Mouse (Mus musculus) CD4-positive, CD25-positive, alpha-beta regulatory T cell, adult 4 months (primary cell): ENCODE results near the gene Gm20388. TPM values are rescaled to one million over a fixed set of nuclear protein-coding genes. Genes with fewer than 3 reads are reported as not detected.

ENCODE experiments used
- ATAC-seq: one replicate; pipeline ENCODE4 v1.8.0; 2017
- polyA plus RNA-seq, 2 experiments: library from polyadenylated mRNA; unstranded; fragments of 100-300 nt; shearing (Covaris generic); gene quantifications; one replicate each; pipeline ENCODE4 v1.2.1; 2017

The Gm20388 gene
- polyA plus RNA-seq, 2 experiments from 2014 or later = 10.7 to 12.8 TPM

- no peak for ATAC-seq
Measured at GRCm38 (mm10) chr8:120816371-120816770, 905.7 kb downstream of the Gm20388 start.

DNA sequence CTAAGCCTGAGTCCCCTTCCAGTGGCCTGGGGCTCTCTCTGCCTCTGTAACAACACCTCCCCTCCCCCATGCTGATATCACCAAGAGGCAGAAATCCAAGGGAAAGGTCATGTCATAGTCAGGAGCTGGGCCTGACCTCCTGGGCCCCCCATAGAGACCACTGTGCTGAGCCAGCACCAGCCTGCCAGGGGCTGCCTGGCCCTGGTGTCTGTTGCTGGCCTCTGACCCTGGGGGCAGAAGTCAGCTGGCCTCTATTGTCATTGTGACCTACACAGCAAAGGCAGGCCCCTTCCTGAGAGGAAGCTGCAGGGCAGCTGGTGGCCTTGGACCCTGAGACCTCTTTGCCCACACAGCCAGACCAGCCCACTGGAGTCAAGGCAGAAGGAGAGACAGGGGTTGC, 909.3 kb downstream of the Gm20388 start:
- ATAC-seq = no peak

DNA sequence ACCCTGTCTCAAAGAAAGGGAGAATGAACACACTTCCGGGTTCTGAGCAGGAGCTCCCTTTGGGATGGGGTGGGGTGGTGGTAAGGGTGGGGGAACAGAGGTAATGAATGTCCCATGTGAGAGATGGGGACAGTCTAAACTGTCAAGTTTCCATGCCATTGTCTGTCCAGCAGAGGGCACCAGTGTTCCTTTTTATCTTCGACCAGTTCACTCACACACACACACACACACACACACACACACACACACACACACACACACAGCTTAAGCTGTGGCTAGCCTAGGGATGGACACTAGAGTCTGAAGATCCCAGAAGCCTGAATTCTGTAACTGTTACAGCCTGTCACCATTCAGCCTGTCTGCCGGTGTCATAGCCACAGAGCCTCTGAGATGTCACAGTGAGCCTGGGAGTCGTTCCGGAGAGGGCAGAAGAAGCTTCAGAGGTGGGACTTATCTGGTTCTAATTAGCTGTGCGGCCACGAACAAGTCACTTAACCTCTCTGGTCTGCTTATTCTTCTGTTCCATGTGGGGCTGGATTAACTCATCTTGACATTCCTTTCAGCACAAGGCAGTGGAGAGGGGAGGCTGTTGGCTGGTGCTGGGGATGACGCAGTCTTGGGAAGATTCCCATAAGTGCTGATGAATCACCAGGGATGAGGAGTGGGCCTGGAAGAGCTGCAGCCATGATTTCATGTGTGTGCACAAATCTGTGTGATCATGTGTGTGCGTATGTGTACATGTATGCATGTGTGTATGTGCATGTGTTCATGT, 910.9 kb downstream of the Gm20388 start:
- peak; percentile 39 for ATAC-seq

- no peak for ATAC-seq
Measured at GRCm38 (mm10) chr8:120823331-120823730, 912.7 kb downstream of the Gm20388 start.

GRCm38 (mm10) chr8:120823887-120824286, 913.2 kb downstream of the Gm20388 start:
- ATAC-seq = no peak

DNA sequence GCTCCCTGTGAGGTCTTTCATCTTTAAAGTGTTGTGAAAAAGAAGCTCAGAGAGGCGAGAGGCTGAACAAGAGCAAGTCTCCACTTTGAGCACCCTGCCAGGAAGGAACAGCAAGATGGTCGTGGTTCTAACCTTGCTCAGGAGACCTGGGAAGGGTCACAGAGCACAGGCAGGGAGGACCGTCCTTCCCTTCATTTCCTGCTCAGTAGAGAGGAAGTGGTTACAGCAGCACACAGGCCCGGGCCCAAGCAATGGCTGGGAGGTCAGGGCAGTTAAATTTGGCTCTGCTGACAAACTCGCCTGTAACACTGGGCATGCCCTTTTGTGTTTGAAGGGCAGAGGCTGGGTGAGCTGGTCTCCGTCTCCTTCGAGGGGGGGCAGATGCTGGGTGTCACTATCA, 914.0 kb downstream of the Gm20388 start:
- ATAC-seq = peak; percentile 57

DNA sequence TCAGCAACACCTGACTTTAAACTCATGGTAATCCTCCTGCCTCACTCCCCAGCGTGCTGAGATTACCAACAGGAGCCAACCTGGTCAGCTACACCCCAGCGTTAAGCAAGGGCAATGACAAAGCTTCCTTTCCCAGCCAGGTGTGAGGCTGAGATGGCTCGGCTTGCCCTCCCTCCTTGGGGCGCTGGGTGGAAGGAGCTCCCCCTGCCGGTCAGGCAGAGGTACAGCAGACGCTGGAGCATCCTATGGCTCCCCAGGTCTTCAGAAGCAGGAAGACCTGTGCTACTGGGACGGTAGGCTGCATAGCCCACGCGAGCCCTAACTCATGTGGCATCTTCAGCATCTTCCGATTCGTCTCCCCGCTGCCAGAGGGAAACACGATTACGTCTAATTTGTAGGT, 917.6 kb downstream of the Gm20388 start:
- ATAC-seq = peak; percentile 87

GRCm38 (mm10) chr8:120830661-120831060, 920.0 kb downstream of the Gm20388 start:
- no peak for ATAC-seq

DNA sequence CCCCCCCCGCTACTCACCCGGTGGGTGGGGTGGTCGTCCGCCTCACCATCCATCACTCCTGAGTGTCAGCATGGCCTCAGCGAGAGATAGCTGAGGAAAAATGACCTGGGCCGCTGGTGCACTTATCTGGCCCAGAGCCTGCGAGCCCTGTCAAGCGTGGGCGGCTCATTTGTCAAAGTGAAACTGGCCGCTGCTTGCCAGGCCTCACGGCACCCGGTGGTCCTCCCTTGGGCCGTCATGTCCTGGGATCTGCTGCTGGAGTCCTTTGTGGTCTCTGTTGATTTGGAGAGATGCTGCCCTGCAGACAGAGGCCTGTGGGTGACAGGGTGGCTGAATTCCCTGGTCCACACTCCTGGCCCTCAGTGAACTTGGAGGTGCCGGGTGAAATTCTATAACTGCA, 921.4 kb downstream of the Gm20388 start:
- no peak for ATAC-seq

GRCm38 (mm10) chr8:120833196-120833595, 922.6 kb downstream of the Gm20388 start:
- no peak for ATAC-seq

GRCm38 (mm10) chr8:120839031-120839430, 928.4 kb downstream of the Gm20388 start:
- no peak for ATAC-seq

- no peak for ATAC-seq
Measured at GRCm38 (mm10) chr8:120843084-120843483, 932.4 kb downstream of the Gm20388 start.

GRCm38 (mm10) chr8:120846018-120846417, 935.4 kb downstream of the Gm20388 start:
- ATAC-seq = no peak

DNA sequence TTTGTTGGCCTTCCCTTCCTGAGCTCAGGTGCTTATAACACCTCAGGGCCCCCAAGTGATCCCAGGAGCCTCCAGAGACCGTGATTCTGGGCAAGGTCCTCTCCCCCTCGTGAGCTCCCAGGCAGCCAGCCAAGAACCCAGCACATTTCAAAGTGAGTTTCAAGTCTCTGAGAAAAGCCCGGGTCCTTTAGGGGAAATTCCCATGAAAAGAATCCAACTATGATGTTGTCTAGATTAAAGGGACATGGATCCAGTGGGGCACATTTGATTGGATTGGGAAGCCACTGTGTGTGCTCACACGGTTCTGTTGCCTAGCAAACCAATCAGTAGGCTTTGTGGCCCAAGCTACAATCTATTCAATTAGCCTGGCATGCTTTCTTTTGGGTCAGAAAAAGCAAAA, 936.6 kb downstream of the Gm20388 start:
- ATAC-seq = no peak

GRCm38 (mm10) chr8:120847735-120848134, 937.1 kb downstream of the Gm20388 start:
- ATAC-seq = no peak

- no peak for ATAC-seq
Measured at GRCm38 (mm10) chr8:120848434-120848833, 937.8 kb downstream of the Gm20388 start.

GRCm38 (mm10) chr8:120851411-120851810, 940.8 kb downstream of the Gm20388 start:
- no peak for ATAC-seq

GRCm38 (mm10) chr8:120859881-120860280, 949.2 kb downstream of the Gm20388 start:
- no peak for ATAC-seq

- no peak for ATAC-seq
Measured at GRCm38 (mm10) chr8:120860423-120861126, 949.9 kb downstream of the Gm20388 start.

GRCm38 (mm10) chr8:120863683-120864082, 953.0 kb downstream of the Gm20388 start:
- ATAC-seq = no peak

- no peak for ATAC-seq
Measured at GRCm38 (mm10) chr8:120867386-120867785, 956.7 kb downstream of the Gm20388 start.

GRCm38 (mm10) chr8:120872661-120873060, 962.0 kb downstream of the Gm20388 start:
- no peak for ATAC-seq

DNA sequence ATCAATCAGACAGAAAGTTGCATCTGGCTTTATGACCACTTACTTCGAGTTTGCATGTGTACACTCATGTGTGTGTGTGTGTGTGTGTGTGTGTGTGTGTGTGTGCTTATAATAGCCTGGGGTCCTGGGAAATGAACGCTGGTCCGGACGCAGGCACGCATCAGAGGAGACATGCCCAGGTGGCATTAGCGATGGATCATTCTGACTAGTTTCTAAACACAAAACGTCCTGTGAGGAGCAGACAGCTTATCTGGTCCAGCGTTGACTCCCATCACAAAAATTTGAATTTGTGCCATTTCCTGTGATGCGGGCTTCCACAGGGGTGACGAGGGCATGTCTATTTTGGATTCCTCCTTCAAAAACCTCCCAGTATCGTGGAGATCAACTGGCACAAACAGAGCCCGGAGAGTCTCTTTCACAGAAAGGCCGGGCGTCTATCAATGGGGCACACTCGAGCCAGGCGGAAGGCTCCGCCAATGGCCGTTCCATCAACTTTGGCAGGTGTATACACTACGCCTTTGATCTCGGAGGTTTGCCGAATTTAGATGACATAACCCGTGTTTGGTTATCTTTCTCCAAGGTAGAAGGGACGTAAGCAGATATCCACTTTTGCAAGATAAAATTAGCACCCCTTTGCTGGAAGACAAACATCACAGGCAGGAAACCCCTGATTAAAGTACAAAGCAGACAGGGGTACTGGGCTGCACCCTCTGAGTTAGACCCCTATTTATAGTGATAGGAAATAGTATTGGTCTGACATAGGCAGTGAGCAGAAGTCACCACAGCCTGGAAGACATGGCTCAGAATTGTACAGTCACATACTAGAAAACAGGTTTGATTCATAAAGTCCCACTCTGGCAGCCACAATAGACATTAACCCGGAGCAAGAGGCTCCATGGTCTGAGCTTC, 965.6 kb downstream of the Gm20388 start:
- no peak for ATAC-seq
